Mouse (Mus musculus) cerebellum, adult (tissue): ENCODE measurements at regions not wholly inside any gene's neighbourhood (a gene's known extent, or its start where the extent isn't known, plus 50 kb on each side); places are given as distances from the start of the nearest gene placed in this dataset.
A peak's percentile ranks its signal among the peaks of the same experiment; 100 is the strongest.

ENCODE experiments used
- ATAC-seq: cut with Nextera tagmentation; 2 replicates; pipeline ENCODE4 v1.9.2; 2017; ENCODE audit warnings: mild to moderate bottlenecking, moderate library complexity, mixed read lengths; ENCODE audit not compliant: insufficient number of reproducible peaks, low FRiP score, low TSS enrichment

GRCm38 (mm10) chr4:56193365-56193764 is 546.5 kb upstream of the Gm26657 start:
- no peak for ATAC-seq

GRCm38 (mm10) chr4:56192516-56192915 is 547.4 kb upstream of the Gm26657 start:
- no peak for ATAC-seq

GRCm38 (mm10) chr4:56179566-56179965 is 560.3 kb upstream of the Gm26657 start:
- ATAC-seq: no peak

DNA sequence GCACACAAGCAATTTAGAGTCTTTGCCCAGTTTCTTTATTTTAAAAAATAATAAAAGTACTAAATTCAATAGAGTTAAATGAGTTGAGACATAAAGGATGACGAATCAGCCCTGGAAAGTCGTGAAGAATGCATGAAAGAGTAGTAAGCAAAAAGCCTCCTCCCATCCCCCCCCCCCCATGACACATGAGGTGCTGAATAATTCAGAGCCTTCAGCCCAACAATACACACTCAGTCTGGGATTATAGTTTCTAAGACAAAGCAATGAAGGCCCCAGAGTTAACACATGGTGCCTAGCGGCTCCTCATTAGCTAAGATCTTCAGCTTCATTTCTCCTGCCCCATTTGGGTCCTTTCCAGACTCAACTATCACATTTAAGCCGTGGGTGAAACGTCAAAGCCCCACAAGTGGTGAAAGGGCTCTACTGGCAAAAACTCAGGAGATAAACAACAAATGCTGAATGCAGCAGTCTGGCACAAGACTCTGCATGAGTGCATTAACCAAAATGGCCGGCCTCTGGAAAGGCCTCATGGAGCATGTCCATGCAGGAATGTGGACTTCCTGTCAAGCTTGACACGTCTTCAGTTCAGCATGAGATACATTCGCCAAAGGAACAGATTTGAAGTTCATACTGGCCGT is 560.9 kb upstream of the Gm26657 start:
- no peak for ATAC-seq

DNA sequence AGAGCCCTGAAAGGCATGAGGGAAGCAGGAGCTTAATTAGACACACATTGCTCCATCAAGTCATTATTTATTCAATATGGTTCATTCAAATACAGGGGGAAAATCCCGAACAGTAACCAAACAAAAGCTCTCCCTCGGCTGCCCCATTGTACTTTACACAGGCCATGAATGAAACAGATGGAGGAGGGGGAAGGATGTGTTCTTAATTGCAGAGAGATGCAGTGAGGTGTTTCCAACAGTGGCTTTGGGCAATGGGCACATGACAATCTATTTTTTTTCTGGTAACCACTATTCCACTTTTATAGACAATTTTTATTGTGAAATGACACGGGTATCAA is 578.6 kb upstream of the Gm26657 start:
- no peak for ATAC-seq

DNA sequence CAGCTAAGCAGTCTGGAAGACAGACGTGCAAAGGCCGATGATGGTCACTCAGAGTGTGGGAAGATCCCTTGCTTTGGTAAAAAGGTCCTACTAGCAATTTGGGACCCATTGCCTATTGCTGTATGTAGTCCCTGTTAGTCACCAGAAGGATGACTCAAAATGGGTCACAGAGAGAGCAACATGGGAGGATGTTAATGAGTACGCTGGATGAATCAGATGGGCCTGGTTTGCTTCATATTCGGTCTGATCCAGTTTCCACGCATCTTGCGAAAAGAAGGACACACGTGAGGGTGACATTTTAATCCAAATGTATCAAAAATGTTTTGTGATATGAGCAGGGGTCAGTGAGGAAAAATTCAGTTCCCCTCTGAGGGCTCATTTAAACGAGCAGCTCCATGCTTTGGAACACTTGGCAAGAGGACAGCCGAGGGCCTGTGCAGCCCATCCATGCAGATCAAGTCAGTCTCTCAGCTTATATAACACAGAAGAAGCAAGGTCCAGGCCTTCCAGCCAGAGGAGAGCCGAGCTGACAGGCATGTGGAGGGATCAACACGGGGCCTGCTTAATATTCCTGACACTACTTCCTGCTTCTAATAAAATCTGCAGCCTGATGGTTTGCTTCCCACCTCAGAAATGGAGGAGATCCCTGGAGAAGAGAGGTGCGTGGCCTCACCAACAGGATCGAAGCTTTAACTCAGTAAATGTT is 579.2 kb upstream of the Gm26657 start:
- ATAC-seq: no peak

DNA sequence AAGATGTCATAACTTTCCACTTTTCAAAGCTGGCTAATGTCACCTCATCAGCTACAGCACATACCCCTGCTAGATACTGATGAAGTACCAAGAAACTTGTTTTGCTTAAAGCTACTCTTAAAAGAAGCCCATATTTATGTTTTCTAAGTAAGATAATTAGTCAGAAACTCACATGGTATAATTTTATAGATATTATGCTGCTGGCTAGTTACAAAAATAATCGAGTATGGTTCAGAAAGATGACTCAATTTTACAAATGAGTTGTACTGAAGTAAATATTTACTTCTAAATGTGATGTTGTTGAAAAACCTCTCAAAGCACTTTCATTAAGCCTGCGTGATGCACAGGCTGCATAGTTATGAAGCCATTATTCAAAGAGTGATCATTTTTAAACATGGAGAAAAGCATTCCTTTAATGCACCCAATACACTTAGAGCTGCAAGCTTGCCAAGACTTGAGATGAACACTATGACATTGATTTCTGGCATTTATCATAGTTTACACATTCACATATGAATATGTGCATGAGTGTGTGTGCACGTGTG is 582.3 kb upstream of the Gm26657 start:
- no peak for ATAC-seq

- ATAC-seq: no peak
Measured at GRCm38 (mm10) chr4:56150716-56151115, 589.2 kb upstream of the Gm26657 start.

- ATAC-seq: no peak
Measured at GRCm38 (mm10) chr4:56143827-56144226, 596.0 kb upstream of the Gm26657 start.

DNA sequence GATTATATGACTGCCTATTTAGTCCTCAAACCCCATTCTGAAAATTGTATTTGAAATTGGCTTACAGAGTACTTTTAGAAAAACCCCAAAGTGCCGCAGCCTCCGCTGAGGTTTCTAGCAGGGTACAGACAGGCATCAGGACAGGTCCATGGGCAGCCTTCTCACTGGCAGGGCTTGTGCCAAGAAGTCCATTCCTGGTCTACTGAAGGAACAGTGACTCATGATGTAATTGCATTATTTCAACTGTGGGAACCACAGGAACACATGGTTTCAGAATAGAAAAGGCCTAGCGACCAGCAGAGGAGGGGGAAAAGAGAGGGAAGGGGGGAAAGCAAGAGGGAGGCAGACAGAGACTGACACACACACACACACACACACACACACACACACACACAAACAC is 603.0 kb upstream of the Gm26657 start:
- ATAC-seq: no peak

DNA sequence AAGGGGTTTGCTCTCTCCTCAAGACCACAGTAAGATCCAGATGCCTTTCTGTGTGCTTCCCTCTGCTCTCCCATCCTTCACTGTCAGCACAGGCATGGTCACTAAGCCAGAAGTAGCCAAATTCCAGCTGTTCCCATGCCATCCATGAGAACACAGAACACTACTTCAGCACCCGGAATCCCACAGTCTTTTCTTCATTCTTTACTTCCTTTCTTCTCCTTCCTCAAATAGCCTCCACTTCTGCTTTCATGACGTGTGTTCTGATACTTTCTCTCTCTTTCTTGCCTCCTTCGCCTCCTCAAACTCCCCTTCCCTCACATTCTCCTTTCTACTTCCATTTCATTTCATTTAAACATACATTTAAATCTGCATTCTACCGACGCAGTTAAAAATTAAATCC is 602.1 kb upstream of the Klf4 start:
- no peak for ATAC-seq

GRCm38 (mm10) chr4:56127730-56128482 is 595.6 kb upstream of the Klf4 start:
- ATAC-seq: no peak

GRCm38 (mm10) chr4:56124515-56124914 is 592.2 kb upstream of the Klf4 start:
- ATAC-seq: no peak

- no peak for ATAC-seq
Measured at GRCm38 (mm10) chr4:56122198-56122597, 589.9 kb upstream of the Klf4 start.

GRCm38 (mm10) chr4:56121664-56122063 is 589.4 kb upstream of the Klf4 start:
- no peak for ATAC-seq

GRCm38 (mm10) chr4:56120357-56120756 is 588.1 kb upstream of the Klf4 start:
- ATAC-seq: no peak

GRCm38 (mm10) chr4:56113701-56114196 is 581.5 kb upstream of the Klf4 start:
- peak; percentile 58; the same call in 1 of the 2 replicates for ATAC-seq

- no peak for ATAC-seq
Measured at GRCm38 (mm10) chr4:56112931-56113700, 580.9 kb upstream of the Klf4 start.

- no peak for ATAC-seq
Measured at GRCm38 (mm10) chr4:56106962-56107361, 574.7 kb upstream of the Klf4 start.

DNA sequence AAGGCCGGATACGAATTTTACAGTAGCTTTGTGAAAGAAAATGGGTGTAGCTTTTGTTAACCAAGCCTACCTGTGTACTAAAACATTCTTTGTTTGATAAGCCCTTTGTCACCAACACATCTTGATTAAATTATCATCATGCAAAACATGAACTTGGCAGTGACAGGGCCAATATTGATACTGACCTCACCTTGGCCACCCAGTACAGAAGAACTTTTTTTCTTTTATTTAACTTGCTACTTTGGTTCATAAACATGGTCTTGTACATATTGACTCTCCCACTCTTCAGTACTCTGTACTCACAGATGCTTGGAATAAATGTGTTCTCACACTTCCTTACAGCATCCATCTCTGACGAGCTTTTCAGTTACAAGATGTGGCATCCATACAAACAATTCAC is 570.0 kb upstream of the Klf4 start:
- ATAC-seq: no peak
